Mouse (Mus musculus): ENCODE measurements around the gene Dtx3. TPM values are rescaled to one million over a fixed set of nuclear protein-coding genes. Genes with fewer than 3 reads are reported as not detected.

Gene Dtx3
- 107 and 117 TPM in 2 replicates for polyA plus RNA-seq (2014; fragmentation: Nextera tagmentation; extraction: Ambion mirVana)

- Histone ChIP-seq H3K4me1 (ENCODE audit: control insufficient read depth, insufficient read depth, low read length) (peaks cover 18% of the 10 kb centered on the region; the same call in 1 of the 2 replicates), H3K4me3 (ENCODE audit: low read length) (peak within 1 kb of the TSS; percentile 94), H3K36me3 (ENCODE audit: control insufficient read depth, insufficient read depth, low read length) (peaks cover 35% of the 10 kb centered on the region; the same call in 1 of the 2 replicates), H3K4me2 (replicated peaks; ENCODE audit: low read depth, low read length) (peak within 1 kb of the TSS; percentile 53), H3K27ac (ENCODE audit: low read depth, low read length) (peak within 1 kb of the TSS; percentile 95), H3K9ac (ENCODE audit: low read depth, low read length) (peak within 1 kb of the TSS; percentile 85), H3K9me3 (ENCODE audit: control insufficient read depth, low read length) (no peaks in the 10 kb centered on the region), H3K27me3 (ENCODE audit: control insufficient read depth, insufficient read depth, low read length) (no peaks in the 10 kb centered on the region)
- ATAC-seq (ENCODE audit: low FRiP score, low TSS enrichment): peak; percentile 41
- under 1% methylated on average over 32 of the region's 47 CpGs for WGBS
These were observed at the start of gene Dtx3 for GRCm38 (mm10) chr10:127195328-127196129. TSS of gene Dtx3 (minus strand) at chr10:127195728.

- Histone ChIP-seq H3K36me3 (ENCODE audit: control insufficient read depth, insufficient read depth, low read length) (no peaks in the 10 kb centered on the region), H3K4me1 (ENCODE audit: control insufficient read depth, insufficient read depth, low read length) (no peaks in the 10 kb centered on the region), H3K4me2 (replicated peaks; ENCODE audit: low read depth, low read length) (no peak overlapping the region), H3K9ac (ENCODE audit: low read depth, low read length) (no peak overlapping the region), H3K27me3 (ENCODE audit: control insufficient read depth, insufficient read depth, low read length) (no peaks in the 10 kb centered on the region; the same call in 1 of the 2 replicates), H3K4me3 (ENCODE audit: low read length) (no peak overlapping the region), H3K27ac (ENCODE audit: low read depth, low read length) (no peak overlapping the region), H3K9me3 (ENCODE audit: control insufficient read depth, low read length) (no peaks in the 10 kb centered on the region)
- WGBS: 74% methylated on average over 18 of the region's 18 CpGs
- no peak for ATAC-seq (ENCODE audit: low FRiP score, low TSS enrichment)
These were observed 42.8 kb upstream of the Dtx3 start for GRCm38 (mm10) chr10:127238241-127238824.

GRCm38 (mm10) chr10:127236541-127236940, 41.0 kb upstream of the Dtx3 start:
- H3K4me2 ChIP-seq (replicated peaks; ENCODE audit: low read depth, low read length): no peak overlapping the region
- H3K9ac ChIP-seq (ENCODE audit: low read depth, low read length): no peak overlapping the region
- H3K36me3 ChIP-seq (ENCODE audit: control insufficient read depth, insufficient read depth, low read length): no peaks in the 10 kb centered on the region
- no peaks in the 10 kb centered on the region for H3K4me1 ChIP-seq (ENCODE audit: control insufficient read depth, insufficient read depth, low read length)
- no peak overlapping the region for H3K27ac ChIP-seq (ENCODE audit: low read depth, low read length)
- ATAC-seq (ENCODE audit: low FRiP score, low TSS enrichment): no peak
- H3K4me3 ChIP-seq (ENCODE audit: low read length): no peak overlapping the region
- H3K27me3 ChIP-seq (ENCODE audit: control insufficient read depth, insufficient read depth, low read length): no peaks in the 10 kb centered on the region; the same call in 1 of the 2 replicates
- no peaks in the 10 kb centered on the region for H3K9me3 ChIP-seq (ENCODE audit: control insufficient read depth, low read length)
- 49% methylated on average over 9 of the region's 9 CpGs for WGBS

- Histone ChIP-seq H3K4me2 (replicated peaks; ENCODE audit: low read depth, low read length) (no peak overlapping the region), H3K36me3 (ENCODE audit: control insufficient read depth, insufficient read depth, low read length) (no peaks in the 10 kb centered on the region), H3K27ac (ENCODE audit: low read depth, low read length) (no peak overlapping the region), H3K9ac (ENCODE audit: low read depth, low read length) (no peak overlapping the region), H3K4me1 (ENCODE audit: control insufficient read depth, insufficient read depth, low read length) (no peaks in the 10 kb centered on the region), H3K4me3 (ENCODE audit: low read length) (no peak overlapping the region), H3K27me3 (ENCODE audit: control insufficient read depth, insufficient read depth, low read length) (no peaks in the 10 kb centered on the region; the same call in 1 of the 2 replicates), H3K9me3 (ENCODE audit: control insufficient read depth, low read length) (no peaks in the 10 kb centered on the region)
- ATAC-seq (ENCODE audit: low FRiP score, low TSS enrichment): no peak
- WGBS: 80% methylated on average over 9 of the region's 9 CpGs
These were observed 37.6 kb upstream of the Dtx3 start for GRCm38 (mm10) chr10:127233141-127233540.

- Histone ChIP-seq H3K9ac (ENCODE audit: low read depth, low read length) (no peak overlapping the region), H3K36me3 (ENCODE audit: control insufficient read depth, insufficient read depth, low read length) (no peaks in the 10 kb centered on the region)
- WGBS: 82% methylated on average over 14 of the region's 14 CpGs
These were observed 36.2 kb upstream of the Dtx3 start for GRCm38 (mm10) chr10:127231741-127232140.

GRCm38 (mm10) chr10:127230693-127231092, 35.2 kb upstream of the Dtx3 start:
- no peaks in the 10 kb centered on the region for H3K4me1 ChIP-seq (ENCODE audit: control insufficient read depth, insufficient read depth, low read length)
- ATAC-seq (ENCODE audit: low FRiP score, low TSS enrichment): no peak
- 87% methylated on average over 12 of the region's 12 CpGs for WGBS
- no peak overlapping the region for H3K27ac ChIP-seq (ENCODE audit: low read depth, low read length)
- no peaks in the 10 kb centered on the region for H3K9me3 ChIP-seq (ENCODE audit: control insufficient read depth, low read length)
- no peaks in the 10 kb centered on the region; the same call in 1 of the 2 replicates for H3K27me3 ChIP-seq (ENCODE audit: control insufficient read depth, insufficient read depth, low read length)
- no peak overlapping the region for H3K9ac ChIP-seq (ENCODE audit: low read depth, low read length)
- H3K4me2 ChIP-seq (replicated peaks; ENCODE audit: low read depth, low read length): no peak overlapping the region
- no peak overlapping the region for H3K4me3 ChIP-seq (ENCODE audit: low read length)
- H3K36me3 ChIP-seq (ENCODE audit: control insufficient read depth, insufficient read depth, low read length): no peaks in the 10 kb centered on the region

More at GRCm38 (mm10) chr10:127231741-127232140, 36.2 kb upstream of the Dtx3 start:
- no peak overlapping the region for H3K4me2 ChIP-seq (replicated peaks; ENCODE audit: low read depth, low read length)
- H3K9me3 ChIP-seq (ENCODE audit: control insufficient read depth, low read length): no peaks in the 10 kb centered on the region
- H3K27me3 ChIP-seq (ENCODE audit: control insufficient read depth, insufficient read depth, low read length): no peaks in the 10 kb centered on the region; the same call in 1 of the 2 replicates
- H3K4me3 ChIP-seq (ENCODE audit: low read length): no peak overlapping the region
- H3K27ac ChIP-seq (ENCODE audit: low read depth, low read length): no peak overlapping the region
- H3K4me1 ChIP-seq (ENCODE audit: control insufficient read depth, insufficient read depth, low read length): no peaks in the 10 kb centered on the region
- no peak for ATAC-seq (ENCODE audit: low FRiP score, low TSS enrichment)

GRCm38 (mm10) chr10:127228897-127229296, 33.4 kb upstream of the Dtx3 start:
- Histone ChIP-seq H3K27me3 (ENCODE audit: control insufficient read depth, insufficient read depth, low read length) (no peaks in the 10 kb centered on the region; the same call in 1 of the 2 replicates), H3K9me3 (ENCODE audit: control insufficient read depth, low read length) (no peaks in the 10 kb centered on the region), H3K4me2 (replicated peaks; ENCODE audit: low read depth, low read length) (no peak overlapping the region), H3K9ac (ENCODE audit: low read depth, low read length) (no peak overlapping the region), H3K4me3 (ENCODE audit: low read length) (no peak overlapping the region), H3K27ac (ENCODE audit: low read depth, low read length) (no peak overlapping the region), H3K4me1 (ENCODE audit: control insufficient read depth, insufficient read depth, low read length) (no peaks in the 10 kb centered on the region), H3K36me3 (ENCODE audit: control insufficient read depth, insufficient read depth, low read length) (no peaks in the 10 kb centered on the region)
- WGBS: 24% methylated on average over 4 of the region's 4 CpGs
- ATAC-seq (ENCODE audit: low FRiP score, low TSS enrichment): peak; percentile 10

GRCm38 (mm10) chr10:127227163-127227562, 31.6 kb upstream of the Dtx3 start:
- no peaks in the 10 kb centered on the region for H3K9me3 ChIP-seq (ENCODE audit: control insufficient read depth, low read length)

More at GRCm38 (mm10) chr10:127227163-127227562, 31.6 kb upstream of the Dtx3 start:
- H3K4me2 ChIP-seq (replicated peaks; ENCODE audit: low read depth, low read length): no peak overlapping the region
- ATAC-seq (ENCODE audit: low FRiP score, low TSS enrichment): no peak
- no peaks in the 10 kb centered on the region for H3K4me1 ChIP-seq (ENCODE audit: control insufficient read depth, insufficient read depth, low read length)
- no peak overlapping the region for H3K9ac ChIP-seq (ENCODE audit: low read depth, low read length)
- no peaks in the 10 kb centered on the region for H3K36me3 ChIP-seq (ENCODE audit: control insufficient read depth, insufficient read depth, low read length)
- no peak overlapping the region for H3K4me3 ChIP-seq (ENCODE audit: low read length)
- no peaks in the 10 kb centered on the region; the same call in 1 of the 2 replicates for H3K27me3 ChIP-seq (ENCODE audit: control insufficient read depth, insufficient read depth, low read length)
- WGBS: 79% methylated on average over 8 of the region's 8 CpGs
- no peak overlapping the region for H3K27ac ChIP-seq (ENCODE audit: low read depth, low read length)

All from kidney, embryonic 14.5 days (tissue).